Mouse (Mus musculus) B cell, adult 62 days (primary cell): ENCODE data around the gene D17H6S53E. TPM values are rescaled to one million over a fixed set of nuclear protein-coding genes. Genes with fewer than 3 reads are reported as not detected.

Source experiments
- total RNA-seq: library from RNA; stranded (reverse); gene quantifications from 4 replicates; pipeline ENCODE4 v1.2.4, GENCODE M21; 2023

Gene D17H6S53E
- 12.0 to 17.1 TPM (median 14.5 TPM) in 4 replicates for total RNA-seq

GRCm38 (mm10) chr17:35126206-35126611, at the start of gene D17H6S53E:
Gene D17H6S53E, plus strand, starts transcription at chr17:35126373.

DNA sequence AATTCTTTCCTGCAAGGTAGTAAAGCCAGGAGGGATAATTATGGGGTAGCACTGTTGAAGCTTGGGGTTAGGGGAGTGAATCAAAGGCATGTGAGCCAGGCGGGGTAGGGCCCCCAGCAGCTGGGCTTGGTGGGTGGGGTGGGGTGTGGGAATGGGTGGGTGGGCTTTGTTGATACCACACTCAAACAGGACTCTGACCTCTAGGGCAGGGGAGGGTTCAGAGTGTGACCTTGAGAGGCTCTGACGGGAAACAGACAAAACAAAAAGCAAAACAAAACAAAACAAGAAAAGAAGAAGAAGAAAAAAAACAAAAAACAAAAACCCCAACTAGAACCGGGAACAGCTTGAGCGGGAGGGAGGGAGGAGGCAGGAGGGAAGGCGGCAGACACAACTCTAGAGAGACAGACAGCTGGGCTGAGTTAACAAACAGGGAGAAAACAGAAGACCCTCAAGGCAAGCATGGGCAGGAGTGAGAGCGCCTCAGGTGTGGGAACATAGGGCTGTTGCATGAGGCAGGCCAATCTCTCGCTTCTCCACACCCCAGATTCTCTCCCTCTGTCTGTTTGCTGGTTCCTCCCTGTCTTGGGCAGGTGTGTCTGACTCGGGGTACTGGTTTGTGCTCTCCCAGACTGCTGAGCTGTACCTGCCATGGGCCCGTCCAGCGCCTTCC, 49.5 kb upstream of the D17H6S53E start, which contains the start of gene Ly6g6e:
Gene Ly6g6e (plus strand): TSS at position 396 of the 670 bp plus-strand sequence.

DNA sequence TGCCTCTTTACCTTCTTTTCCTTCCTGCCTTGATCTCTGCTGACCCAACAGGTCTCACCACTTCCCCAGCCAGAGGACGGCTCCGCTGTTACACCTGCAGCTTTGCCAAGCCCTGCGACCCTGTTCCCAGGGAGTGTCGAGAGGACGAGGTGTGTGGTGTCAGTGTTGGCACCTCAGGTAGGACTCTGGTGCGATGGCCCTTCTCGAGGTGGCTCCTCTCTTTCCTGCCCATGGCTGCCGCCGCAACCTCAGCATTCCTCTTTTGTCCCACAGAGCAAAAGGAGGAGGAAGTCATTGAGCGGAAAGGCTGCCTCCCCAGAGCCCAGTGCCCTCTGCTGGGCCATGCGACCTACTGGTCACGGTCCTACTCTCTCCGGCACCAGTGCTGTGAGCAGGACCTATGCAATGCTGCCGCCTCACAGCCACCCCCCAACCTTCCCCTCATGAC, 48.4 kb upstream of the D17H6S53E start, which contains the start of gene Ly6g6d:
Gene Ly6g6d (minus strand): TSS at position 280 of the 448 bp plus-strand sequence.

DNA sequence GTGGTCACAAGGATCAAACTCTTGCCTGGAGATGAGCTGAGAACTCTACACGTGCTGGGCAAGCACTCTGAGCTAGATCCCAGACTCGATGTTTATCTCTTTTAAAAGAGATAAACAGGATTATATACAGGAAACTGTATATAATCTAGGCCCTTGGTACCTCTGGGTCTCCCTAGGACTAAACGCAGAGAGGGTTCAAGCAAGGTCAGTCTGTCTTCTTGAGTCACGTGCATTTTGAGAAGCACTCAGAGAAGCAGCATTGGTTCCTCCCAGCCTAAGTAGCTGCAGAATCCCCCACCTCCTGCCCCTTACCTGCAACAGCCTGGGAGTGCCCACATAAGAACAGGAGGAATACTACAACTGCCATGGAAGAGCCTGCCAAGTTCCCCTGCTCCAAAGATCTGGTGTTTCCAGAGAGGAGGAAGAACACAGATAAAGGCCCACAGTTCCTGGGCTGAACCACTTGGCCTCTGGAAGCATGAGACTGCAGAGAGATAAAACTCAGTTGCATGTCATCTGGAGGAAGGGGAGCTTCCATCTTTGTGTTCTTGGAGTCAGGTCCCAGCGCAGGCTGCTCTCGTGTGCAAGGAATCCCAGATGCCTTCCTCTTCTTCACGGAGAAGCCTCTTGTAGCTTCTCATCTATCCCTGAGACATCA, 40.8 kb upstream of the D17H6S53E start, which contains the start of gene Ly6g6f:
Gene Ly6g6f (minus strand): TSS at position 403 of the 658 bp plus-strand sequence.

GRCm38 (mm10) chr17:35088825-35089644, 37.1 kb upstream of the D17H6S53E start, which contains the start of gene Abhd16a:
Gene Abhd16a, plus strand, starts transcription at chr17:35089263.

GRCm38 (mm10) chr17:35108097-35108496, 18.1 kb upstream of the D17H6S53E start, which contains the start of gene Ly6g5c:
Gene Ly6g5c, plus strand, starts transcription at chr17:35108279.

GRCm38 (mm10) chr17:35115046-35116019, 10.8 kb upstream of the D17H6S53E start, which contains the start of gene Ly6g5b:
Gene Ly6g5b, minus strand, starts transcription at chr17:35115428.

GRCm38 (mm10) chr17:35121143-35121799, 4.9 kb upstream of the D17H6S53E start, which contains the start of gene Gpank1:
Gene Gpank1, plus strand, starts transcription at chr17:35121455.

DNA sequence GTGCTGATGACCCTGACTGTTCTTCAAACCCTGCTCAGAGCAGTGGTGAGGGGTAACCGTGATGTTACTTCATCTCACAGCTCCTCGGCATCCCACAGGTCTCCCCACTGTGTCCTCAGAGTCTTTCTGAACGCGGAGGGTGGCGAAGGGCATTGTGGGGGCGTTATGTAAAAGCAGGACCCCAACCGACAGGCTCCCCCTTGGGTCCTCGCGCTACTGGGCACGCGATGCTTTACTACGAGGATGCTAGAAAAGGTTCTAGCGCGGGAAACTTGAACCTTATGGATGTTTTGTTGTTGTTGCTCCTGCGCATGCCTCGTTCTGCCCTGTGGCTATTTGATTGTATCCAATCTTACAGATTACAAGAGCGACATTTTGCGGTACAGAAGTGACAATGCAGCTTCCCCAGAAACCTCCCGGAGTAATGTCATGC, 4.3 kb upstream of the D17H6S53E start, which contains the start of gene Csnk2b:
Gene Csnk2b (minus strand): TSS at position 183 of the 433 bp plus-strand sequence.

DNA sequence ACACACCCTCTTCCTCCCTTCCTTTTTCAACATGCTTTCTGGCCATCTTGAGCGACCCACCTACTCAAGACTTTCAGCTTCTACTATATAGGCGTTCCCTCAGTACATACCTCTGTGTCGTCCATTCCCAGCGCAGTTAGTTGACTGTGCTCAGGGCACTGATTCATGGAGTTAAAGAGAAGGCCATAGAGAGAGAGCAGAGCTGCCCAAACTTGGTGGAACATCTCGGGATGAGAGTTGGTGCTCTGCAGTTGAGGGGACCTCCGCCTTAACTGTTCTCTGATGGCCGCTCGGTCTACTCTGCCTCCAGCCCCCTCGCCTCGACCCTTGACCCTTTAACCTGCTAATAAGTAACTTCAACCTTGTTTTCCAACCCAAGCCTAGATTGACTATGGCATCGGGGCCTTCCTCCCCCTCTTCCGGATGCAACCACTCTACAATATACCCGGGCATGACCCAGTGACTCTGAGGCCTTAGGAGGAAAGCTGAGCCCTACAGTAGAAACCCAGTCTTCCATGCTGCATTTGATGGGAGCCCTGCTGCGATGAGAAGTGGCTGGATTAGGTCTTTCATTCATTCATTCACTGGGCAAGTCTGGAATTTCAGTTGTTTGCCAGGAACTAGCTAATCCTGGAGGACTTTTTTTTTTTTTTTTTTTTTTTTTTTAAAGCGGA, 5.5 kb downstream of the D17H6S53E start, which contains the start of gene Apom:
Gene Apom (minus strand): TSS at position 551 of the 674 bp plus-strand sequence.

DNA sequence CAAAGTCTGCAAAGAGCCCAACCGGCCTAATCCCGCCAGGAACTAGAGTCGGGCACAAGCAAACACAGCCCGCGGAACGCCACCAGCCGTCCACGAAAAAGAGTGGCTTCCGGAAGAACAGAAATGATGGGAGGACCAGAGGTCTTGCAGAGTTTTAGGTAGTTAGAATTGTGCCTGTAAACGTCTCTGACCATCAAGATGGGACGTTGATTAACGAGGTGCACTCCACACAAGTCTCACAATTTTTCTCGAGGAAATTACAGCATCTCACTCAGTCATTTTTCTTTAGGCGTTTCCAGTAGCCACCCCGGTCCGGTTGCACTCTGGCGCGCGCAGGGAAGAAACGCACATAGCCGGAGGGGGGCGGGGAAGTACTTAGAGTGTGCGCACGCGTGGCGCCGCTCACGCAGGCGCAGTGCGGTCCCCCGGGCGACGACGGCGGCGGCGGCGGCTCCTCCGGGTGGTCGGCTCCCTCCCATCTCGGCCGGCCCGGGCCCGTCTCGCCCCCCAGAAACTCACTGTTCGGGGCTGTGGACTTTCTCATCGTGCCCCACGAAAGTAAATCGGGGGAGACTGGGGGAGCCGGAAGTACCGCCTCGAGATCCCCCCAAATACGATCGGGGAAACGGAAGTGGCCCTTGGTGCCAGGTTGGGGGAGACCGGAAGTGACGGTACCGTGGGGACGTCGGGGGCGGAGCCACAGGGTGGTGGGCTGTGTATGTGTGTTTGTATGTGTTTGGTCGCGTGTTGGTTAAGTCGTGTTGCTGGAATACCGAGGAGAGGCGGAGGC, 8.8 kb downstream of the D17H6S53E start, which contains the start of gene Bag6:
Gene Bag6 (plus strand): TSS at position 378 of the 790 bp plus-strand sequence.

DNA sequence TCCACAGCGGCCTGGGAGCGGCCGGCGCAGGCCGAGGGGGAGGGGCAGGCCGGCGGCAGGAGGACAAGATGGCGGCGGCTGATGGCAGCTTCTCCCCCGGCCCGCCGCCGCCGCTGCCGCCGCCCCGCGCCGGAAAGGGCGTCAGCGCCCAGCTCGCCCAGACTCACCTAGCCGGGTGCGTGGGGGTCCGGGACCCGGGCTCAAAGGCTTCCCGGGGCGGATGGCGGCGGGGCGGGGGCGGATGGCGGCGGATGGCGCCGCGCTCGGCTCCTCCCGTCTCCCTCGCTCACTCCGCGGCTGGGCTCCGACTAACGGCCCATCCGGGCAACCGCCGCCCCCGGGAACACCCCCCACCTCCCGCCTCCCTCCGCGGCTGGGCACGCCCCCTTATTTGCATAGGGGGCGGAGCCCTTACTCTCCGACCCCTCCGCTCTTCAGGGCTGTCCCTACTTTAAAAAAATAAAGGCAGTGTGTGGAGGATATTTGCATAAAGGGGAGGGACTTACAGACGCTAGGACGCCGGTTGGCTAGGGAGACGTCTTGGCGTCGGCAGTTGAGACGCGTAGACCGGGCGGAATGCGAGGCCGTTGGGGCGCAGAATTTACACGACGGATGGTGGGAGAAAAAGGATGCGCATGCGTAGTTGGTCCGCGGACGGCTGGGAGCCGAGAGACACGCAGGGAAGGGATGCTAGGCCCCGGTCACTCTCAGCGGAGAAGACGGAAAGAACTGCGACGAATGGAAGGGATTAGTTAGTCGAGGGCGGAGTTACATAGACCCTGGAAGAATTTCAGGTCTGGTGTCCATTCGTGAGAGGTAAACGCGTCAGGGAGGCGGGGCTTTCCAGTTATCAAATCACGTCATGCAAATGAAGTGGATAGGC, 38.6 kb downstream of the D17H6S53E start, which contains the start of gene Prrc2a:
Gene Prrc2a (minus strand): TSS at position 330 of the 883 bp plus-strand sequence.

GRCm38 (mm10) chr17:35175968-35176367, 49.8 kb downstream of the D17H6S53E start, which contains the start of gene Aif1:
Gene Aif1, minus strand, starts transcription at chr17:35176068.

Other genes starting within 250 kb of the D17H6S53E start
- gene Zbtb12, start 246.9 kb upstream of the D17H6S53E start, total RNA-seq, result 11.5 to 12.8 TPM (median 11.9 TPM) in 4 replicates
- gene Gm20547, start 244.3 kb upstream of the D17H6S53E start, total RNA-seq, result not detected in 4 replicates
- gene C2, start 228.1 kb upstream of the D17H6S53E start, total RNA-seq, result 1.6 to 3.1 TPM (median 3.1 TPM) in 4 replicates
- 145 to 166 TPM (median 150 TPM) in 4 replicates for gene Ehmt2, start 227.9 kb upstream of the D17H6S53E start, total RNA-seq
- not detected in 4 replicates for gene Slc44a4, start 211.9 kb upstream of the D17H6S53E start, total RNA-seq
- 91.5 to 104 TPM (median 98.0 TPM) in 4 replicates for gene Neu1, start 195.1 kb upstream of the D17H6S53E start, total RNA-seq
- gene Hspa1b, start 167.1 kb upstream of the D17H6S53E start, total RNA-seq, result 143 to 677 TPM (median 225 TPM) in 4 replicates
- 1.1 TPM in 1 of 4 replicates, not detected in the others for gene Gm20481, start 156.5 kb upstream of the D17H6S53E start, total RNA-seq
- gene Hspa1a, start 154.2 kb upstream of the D17H6S53E start, total RNA-seq, result 69.3 to 362 TPM (median 119 TPM) in 4 replicates
- gene Hspa1l, start 153.7 kb upstream of the D17H6S53E start, total RNA-seq, result 0.24 to 0.40 TPM in 2 of 4 replicates, not detected in the others
- gene Lsm2, start 144.5 kb upstream of the D17H6S53E start, total RNA-seq, result 27.8 to 35.0 TPM (median 28.9 TPM) in 4 replicates
- gene Vars, start 125.4 kb upstream of the D17H6S53E start, total RNA-seq, result 237 to 278 TPM (median 258 TPM) in 4 replicates
- 0.28 to 0.52 TPM (median 0.30 TPM) in 4 replicates for gene Vwa7, start 109.8 kb upstream of the D17H6S53E start, total RNA-seq
- 3.0 to 6.4 TPM (median 4.1 TPM) in 4 replicates for gene Sapcd1, start 98.4 kb upstream of the D17H6S53E start, total RNA-seq
- gene Msh5, start 79.6 kb upstream of the D17H6S53E start, total RNA-seq, result 8.7 to 15.9 TPM (median 11.2 TPM) in 4 replicates
- 185 to 195 TPM (median 191 TPM) in 4 replicates for gene Clic1, start 76.4 kb upstream of the D17H6S53E start, total RNA-seq
- 2.2 to 6.0 TPM (median 4.3 TPM) in 4 replicates for gene Ddah2, start 67.3 kb upstream of the D17H6S53E start, total RNA-seq
- not detected in 4 replicates for gene Ly6g6c, start 61.0 kb upstream of the D17H6S53E start, total RNA-seq
- not detected in 4 replicates for gene Mpig6b, start 60.2 kb upstream of the D17H6S53E start, total RNA-seq
- gene Ly6g6e, start 49.5 kb upstream of the D17H6S53E start, total RNA-seq, result not detected in 4 replicates
- not detected in 4 replicates for gene Ly6g6d, start 48.3 kb upstream of the D17H6S53E start, total RNA-seq
- not detected in 4 replicates for gene Ly6g6f, start 40.8 kb upstream of the D17H6S53E start, total RNA-seq
- gene Abhd16a, start 37.1 kb upstream of the D17H6S53E start, total RNA-seq, result 72.8 to 85.6 TPM (median 76.5 TPM) in 4 replicates
- not detected in 4 replicates for gene Ly6g5c, start 18.1 kb upstream of the D17H6S53E start, total RNA-seq
- gene Ly6g5b, start 10.9 kb upstream of the D17H6S53E start, total RNA-seq, result 0.66 to 1.6 TPM (median 1.3 TPM) in 4 replicates
- 19.6 to 24.1 TPM (median 22.1 TPM) in 4 replicates for gene Gpank1, start 4.9 kb upstream of the D17H6S53E start, total RNA-seq
- gene Csnk2b, start 4.3 kb upstream of the D17H6S53E start, total RNA-seq, result 114 to 130 TPM (median 122 TPM) in 4 replicates
- gene Apom, start 5.7 kb downstream of the D17H6S53E start, total RNA-seq, result 1.2 to 1.6 TPM in 2 of 4 replicates, not detected in the others
- 465 to 496 TPM (median 476 TPM) in 4 replicates for gene Bag6, start 8.8 kb downstream of the D17H6S53E start, total RNA-seq
- 337 to 364 TPM (median 345 TPM) in 4 replicates for gene Prrc2a, start 38.5 kb downstream of the D17H6S53E start, total RNA-seq
- gene Aif1, start 49.7 kb downstream of the D17H6S53E start, total RNA-seq, result 2.7 to 6.9 TPM (median 4.0 TPM) in 4 replicates
- gene Lst1, start 62.1 kb downstream of the D17H6S53E start, total RNA-seq, result 33.5 to 53.9 TPM (median 46.9 TPM) in 4 replicates
- gene Ltb, start 68.1 kb downstream of the D17H6S53E start, total RNA-seq, result 591 to 612 TPM (median 606 TPM) in 4 replicates
- gene Tnf, start 75.6 kb downstream of the D17H6S53E start, total RNA-seq, result 9.1 to 13.6 TPM (median 11.4 TPM) in 4 replicates
- gene Lta, start 79.0 kb downstream of the D17H6S53E start, total RNA-seq, result 39.2 to 45.1 TPM (median 41.7 TPM) in 4 replicates
- gene Gm16181, start 94.5 kb downstream of the D17H6S53E start, total RNA-seq, result not detected in 4 replicates
- 1.7 to 4.6 TPM (median 2.7 TPM) in 4 replicates for gene Atp6v1g2, start 107.3 kb downstream of the D17H6S53E start, total RNA-seq
- 11.2 to 14.6 TPM (median 13.4 TPM) in 4 replicates for gene Nfkbil1, start 109.4 kb downstream of the D17H6S53E start, total RNA-seq
- 399 to 443 TPM (median 429 TPM) in 4 replicates for gene Ddx39b, start 115.4 kb downstream of the D17H6S53E start, total RNA-seq
- 1,754 to 1,882 TPM (median 1,817 TPM) in 4 replicates for gene H2-D1, start 136.4 kb downstream of the D17H6S53E start, total RNA-seq
- 10.1 to 16.4 TPM (median 11.8 TPM) in 4 replicates for gene H2-Q1, start 194.0 kb downstream of the D17H6S53E start, total RNA-seq
- gene H2-Q2, start 215.9 kb downstream of the D17H6S53E start, total RNA-seq, result 6.5 to 10.8 TPM (median 9.4 TPM) in 4 replicates